Mouse (Mus musculus) cerebellum, adult 11 months (tissue): ENCODE results near the gene Spock1.

ENCODE experiments used
- DNase-seq: peaks from one replicate; pipeline ENCODE4 v3.0.0; 2022

Gene Spock1

DNA sequence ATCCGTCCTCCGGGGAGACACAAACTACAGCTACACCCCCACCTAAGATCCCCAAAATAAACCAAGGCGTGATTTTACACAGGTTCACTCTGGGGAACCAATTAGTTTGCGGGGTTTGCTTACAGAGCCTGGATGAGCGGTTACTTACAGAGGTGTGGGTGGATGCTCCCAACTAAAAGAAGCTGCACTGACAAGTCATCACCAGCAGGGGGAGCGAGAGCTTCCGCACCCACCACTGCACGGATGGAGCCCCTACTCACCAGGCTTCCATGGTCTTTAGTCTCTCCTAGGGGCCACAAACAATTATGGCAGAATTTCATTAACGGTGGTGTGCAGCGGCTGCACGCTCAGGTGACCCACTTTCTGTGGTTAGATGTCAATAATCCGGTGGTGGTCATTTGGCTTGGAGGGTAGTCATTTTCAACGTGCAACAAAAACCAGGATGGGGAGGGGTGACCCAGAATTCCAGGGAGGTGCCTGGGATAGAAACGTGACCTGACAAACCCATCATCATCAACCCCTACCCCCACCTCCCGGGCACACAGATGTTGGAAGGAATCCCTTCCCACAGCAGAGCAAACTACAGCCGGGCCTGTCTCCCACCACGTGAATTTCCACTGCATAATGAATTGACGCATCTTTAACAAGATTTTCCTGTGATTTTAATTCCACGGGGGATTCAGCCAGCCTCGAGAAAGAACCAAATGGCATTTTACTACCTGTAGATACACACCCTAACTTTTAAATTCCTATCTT, 186.4 kb downstream of the Spock1 start:
- DNase-seq: peak; percentile 62

DNA sequence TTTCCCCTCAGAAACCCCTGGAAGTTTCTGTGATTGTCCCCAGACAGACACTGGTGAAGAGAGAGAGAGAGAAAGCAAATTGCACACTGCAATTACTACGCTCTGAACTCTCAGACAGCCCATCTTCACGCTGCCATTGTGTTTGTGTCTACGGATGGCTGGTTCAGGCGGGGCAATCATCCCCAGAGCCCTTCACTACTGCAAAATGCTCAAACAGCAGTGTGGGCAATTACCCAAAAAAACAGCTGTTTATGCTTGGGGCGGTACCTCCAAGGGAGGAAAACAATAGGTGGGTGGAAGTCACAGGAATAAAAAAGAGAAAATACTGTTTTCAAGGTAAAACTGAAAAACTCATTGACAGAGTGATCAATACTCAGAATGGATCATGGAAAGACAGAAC, 190.0 kb downstream of the Spock1 start:
- DNase-seq: no peak

DNA sequence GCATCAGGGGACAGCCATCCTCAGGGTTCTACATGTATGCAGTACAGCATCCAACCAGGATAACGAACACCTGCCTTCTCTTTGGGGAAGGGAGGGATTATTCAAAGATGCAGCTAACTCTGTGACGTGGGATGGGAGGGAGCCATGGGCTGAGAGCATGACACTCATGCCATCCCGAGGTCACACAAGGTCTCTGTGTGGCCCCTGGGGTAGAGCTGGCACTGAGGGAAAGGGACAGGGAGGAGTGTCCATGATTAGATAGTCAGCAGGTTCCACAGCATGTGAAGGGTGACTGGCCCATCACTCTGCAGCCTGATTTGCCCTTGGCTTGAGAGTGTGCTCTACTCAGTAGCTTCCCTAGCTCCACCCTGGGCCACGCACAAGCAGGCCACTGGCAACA, 195.2 kb downstream of the Spock1 start:
- DNase-seq: no peak

DNA sequence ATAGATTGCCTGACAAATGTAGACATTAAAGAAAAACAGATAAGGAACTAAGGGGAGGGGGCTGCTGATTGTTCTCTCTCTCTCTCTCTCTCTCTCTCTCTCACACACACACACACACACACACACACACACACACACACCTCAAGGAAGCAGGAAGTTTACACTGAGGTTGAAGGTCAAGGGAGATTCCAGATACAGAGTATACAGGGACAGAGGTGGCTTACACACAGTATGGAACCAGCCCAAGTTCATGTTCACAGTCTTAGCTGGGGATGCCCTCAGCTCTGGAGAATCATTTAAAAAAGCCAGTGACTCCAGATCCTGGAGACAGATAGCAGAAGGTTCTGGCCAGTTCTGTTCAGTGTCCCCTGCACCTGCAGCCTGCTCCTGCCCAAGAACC, 199.7 kb downstream of the Spock1 start:
- DNase-seq: no peak

DNA sequence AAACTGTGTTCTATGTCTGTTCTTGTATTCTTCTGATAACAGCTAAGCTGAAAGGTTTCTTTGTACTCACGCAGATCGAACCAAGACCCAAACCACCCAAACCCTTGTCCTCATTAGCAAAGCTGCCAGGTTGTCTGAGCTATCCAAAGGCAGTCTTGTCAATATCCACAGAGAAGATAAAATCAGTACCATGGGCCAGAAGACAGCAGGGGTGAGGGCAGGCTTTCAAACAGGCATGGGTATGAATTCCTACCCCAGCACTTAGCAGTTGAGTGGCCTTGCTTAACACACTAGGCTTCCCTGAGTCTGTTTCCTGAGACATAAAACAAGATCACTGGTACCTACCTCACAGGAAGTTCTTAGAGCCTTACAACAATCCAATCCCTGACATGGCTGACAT, 205.2 kb downstream of the Spock1 start:
- DNase-seq: no peak

DNA sequence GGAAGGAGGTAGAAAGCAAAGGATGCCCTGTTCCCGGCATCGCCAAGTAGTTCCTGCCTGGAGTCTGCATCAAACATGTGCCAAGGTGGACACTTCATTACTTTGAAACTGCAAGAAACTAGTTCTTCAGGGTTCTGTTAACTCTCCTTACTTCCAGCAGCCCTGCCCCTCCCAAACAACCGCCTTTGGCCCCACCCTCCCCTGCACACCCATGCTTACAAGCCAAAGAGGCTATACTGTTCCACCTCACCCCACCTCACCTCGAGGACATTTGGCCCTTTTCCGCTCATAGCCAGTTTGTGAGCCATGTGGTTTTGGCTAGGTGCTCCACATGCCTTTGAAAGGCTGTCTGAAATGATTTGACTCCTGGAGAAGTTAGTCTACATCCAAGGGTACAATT, 211.4 kb downstream of the Spock1 start:
- no peak for DNase-seq

DNA sequence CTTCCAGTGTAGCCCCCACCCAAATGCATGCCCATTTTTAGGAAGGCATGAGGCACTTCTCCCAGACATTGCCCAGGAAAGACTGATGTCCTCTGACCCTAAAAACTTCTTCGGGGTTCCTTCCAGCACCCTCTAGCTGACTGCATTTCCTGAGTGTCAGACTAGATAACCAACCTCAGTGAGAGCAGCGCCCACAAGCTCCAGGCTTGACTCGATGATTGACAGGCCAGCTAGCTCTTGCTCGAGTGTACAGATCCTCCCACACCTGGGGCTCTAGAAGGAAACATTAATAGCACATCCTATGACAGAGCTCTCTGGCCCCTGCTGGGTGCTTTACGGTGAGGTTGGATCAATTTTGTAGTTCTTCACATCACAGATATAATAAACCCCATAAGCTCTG, 219.2 kb downstream of the Spock1 start:
- DNase-seq: no peak

DNA sequence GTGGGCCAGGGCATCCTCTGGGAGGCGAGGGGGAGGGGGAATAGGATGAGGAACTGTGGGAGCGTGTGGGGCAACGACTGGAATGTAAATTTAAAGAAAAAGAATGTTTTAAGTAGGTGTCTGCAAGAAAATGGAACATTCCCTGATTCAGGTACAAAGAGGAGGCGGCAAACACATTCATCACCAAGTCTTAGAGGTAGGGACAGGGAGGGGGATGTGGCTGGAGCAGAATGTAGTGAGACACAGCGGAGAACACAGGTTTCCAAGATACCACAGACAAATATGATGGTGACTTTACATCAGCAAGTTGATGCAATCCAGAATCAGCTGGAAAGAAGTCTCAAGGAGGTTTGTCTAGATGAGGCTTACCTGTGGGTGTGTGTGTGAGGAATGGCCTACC, 221.7 kb downstream of the Spock1 start:
- DNase-seq: no peak

DNA sequence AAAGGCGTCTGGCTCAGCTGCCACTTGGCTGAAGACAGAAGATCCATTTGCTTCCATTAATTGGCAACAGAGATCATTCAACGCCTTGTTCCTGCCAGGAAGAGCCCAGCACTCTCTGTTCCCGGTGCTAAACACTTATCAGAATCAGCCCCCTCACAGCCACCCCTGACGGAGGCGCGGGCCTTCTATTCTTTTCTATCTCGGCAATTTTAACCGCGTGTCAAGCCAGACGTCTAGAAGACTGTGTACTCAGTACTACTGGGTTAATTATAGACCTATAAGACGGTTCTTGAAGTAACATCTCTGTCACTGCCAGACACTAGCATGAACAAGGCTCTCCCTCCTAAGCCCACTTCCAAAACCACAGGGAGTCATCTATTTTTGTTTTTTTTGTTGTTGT, 222.9 kb downstream of the Spock1 start:
- no peak for DNase-seq

DNA sequence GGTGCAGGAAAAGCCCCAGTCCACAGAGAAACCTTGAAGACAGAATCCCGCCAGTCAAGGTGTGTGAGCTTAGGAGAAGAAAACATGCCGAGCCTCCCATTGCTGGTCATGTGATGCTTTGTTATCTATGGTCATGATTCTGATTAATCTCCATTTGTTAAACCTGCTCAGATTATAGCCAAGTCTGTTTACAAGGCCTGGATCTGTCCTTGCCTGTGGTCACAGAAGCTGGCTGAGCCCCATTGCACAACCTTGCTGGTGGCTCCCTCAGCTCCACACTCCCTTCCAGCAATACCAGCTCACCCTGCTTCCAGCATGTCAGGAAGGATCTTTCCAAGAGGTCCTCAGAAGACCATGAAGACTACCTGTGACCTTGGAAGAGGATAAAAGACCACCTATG, 228.5 kb downstream of the Spock1 start:
- DNase-seq: no peak

DNA sequence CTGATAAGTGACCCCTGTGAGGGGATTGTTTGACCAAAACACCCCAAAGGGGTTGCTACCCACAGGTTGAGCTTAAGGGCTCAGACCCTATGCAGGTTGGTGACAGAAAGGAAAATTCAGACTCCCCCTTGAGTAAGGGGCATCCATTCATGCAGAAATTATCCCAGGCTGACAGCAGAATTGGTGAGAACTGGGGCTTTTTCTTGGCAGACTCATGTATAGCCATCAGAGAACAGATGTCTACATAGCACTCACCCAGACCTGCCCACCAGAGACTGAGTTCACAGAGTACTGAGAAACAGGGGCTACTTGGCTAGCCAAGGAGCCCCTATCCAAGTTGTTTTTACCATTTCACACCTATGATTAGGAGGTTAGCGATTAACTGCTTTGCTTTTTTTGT, 231.3 kb downstream of the Spock1 start:
- DNase-seq: no peak

DNA sequence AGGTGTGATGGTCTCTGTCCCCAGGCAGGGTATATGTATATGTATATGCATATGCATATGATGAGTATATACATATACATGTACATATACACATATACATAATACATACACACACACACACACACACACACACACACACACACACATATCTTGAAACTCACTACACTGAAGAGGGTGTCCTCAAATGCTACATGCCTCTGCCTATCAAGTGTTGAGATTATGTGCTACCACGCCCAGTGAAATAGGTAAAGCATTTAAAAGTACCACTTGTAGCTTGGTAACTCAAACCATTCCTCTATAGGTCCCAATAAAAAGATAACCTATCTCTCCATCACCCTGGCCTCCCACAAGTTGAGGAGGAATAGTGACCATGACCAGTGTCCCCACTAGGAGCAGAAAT, 234.7 kb downstream of the Spock1 start:
- DNase-seq: no peak

DNA sequence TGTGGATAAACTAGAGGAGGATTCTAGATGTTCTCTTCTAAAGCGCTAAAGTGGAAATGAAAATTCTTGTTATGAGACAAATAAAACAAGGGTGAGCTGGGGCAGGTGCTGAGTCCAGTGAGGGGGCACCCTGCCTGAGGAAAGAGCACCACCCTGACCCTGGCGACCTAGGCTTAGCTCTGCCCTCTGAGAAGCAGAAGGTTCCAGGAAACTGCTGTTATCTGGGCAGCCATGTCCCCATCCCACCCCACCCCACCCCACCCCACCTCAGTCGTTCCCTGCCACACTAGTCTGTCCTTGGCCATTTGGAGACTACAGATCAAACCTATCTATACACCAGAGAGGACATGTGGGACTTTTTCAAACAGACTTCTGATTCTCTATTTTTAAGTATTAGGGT, 235.4 kb downstream of the Spock1 start:
- no peak for DNase-seq

DNA sequence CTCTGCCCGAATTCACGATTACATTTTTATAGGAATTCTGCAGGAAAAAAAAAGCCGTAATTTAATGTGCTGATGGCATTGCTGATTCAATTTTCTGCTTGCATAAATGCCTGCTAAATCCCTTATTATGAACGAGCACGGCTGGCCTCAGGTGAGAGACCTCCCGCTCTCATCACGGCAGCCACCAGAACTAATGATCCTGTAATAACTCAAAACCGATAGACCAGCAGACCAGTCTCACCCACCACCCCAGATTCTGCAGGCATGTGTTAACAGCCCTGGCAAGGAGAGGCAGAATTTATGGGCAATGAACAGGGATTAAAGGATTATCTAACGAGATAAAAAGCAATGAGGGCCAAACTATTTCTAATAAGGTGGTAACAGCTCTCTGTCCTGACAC, 236.2 kb downstream of the Spock1 start:
- no peak for DNase-seq

DNA sequence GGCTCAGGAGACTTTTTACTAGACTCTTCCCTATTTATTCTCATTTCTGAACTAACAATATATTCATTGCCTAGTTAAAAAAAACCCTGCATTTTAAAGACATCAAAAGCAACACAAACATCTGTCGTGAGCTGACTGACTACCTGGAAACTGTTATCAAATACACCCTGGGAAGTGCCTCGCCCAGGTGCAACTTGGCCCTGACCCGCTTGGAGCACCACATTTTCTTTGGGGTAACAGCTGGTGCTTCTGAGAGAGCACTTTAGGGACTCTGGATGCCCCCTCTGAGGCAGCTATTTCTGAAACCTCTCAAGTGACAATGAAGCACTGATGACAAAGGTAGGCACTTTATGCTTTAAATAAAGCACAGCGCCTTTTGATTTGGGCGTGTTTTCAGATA, 236.8 kb downstream of the Spock1 start:
- no peak for DNase-seq

DNA sequence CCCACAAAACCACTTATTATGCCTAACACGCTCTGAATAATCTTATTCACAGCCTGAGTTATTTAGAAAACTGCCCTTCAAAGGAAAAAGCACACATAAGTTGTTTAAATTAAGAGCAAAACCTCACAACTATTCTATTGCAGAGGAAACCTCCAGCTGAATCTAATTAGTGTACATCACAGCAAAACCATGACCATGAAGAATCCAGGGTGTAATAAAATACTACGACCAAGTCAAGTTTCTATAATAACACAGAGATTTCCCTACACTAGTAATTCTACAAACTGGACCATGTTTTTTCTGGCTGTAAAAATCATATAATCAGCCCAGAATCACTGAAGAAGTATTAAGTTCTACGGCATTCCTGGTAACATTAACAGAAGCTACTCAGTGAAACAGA, 240.5 kb downstream of the Spock1 start:
- DNase-seq: no peak

DNA sequence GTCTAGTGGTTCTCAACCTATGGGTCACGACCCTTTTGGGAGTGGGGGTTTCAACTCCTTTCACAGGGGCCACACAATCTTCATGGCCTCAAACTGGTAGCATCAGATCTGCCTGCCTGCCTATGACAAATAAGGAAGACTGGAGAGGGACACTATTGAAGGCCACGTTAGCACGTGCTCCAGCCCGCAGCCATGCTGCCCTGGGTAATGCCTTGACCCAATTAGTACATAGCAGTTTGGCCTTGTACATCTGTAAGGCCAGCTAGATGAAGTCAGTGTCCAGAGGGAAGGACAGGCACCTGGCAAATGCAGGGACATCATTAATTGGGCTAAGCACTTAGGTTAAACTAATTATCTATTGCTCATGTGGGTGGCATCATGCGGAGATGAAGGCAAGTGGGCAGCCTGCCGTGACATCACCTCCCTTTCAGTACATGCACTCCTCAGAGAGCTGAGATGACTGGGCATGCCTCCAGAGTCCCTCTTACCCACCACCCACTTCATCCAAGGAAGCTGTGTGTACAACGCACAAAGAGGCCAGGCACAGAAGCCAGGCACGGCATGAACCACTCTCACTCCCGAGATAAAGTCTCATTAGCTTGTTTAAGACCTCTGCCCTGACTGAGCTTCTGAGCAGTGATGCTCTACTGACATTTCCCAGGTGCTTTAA, 241.8 kb downstream of the Spock1 start:
- no peak for DNase-seq

DNA sequence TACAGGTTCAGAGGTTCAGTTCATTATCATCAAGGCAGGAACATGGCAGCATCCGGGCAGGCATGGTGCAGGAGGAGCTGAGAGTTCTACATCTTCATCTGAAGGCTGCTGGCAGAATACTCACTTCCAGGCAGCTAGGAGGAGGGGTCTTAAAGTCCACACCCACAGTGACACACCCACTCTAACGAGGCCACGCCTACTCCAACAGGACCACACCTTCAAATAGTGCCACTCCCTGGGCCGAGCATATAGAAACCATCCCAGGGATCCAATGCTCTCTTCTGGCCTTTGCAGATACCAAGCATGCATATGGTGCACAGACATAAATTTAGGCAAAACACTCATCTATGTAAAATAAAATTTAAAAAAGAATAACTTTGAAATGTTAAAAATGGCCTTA, 245.6 kb downstream of the Spock1 start:
- no peak for DNase-seq

DNA sequence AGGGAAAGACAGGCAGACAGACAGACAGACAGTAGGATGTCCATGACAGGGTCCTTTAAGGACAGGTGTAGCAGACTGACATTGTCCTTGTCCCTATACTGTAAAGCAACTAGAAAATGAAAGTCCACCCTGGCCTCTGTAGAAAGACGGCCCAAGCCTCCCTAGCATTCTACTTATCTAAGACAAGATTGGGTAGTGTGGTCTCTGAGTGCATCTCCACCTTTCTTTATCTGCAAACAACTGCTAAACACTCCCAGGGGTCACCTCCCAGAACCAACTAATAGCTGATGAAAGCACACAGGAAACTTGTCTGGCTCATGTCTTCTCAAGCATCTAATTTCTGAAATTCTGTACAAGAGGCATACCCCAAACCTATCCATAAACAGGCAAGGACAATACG, 247.6 kb downstream of the Spock1 start:
- no peak for DNase-seq

DNA sequence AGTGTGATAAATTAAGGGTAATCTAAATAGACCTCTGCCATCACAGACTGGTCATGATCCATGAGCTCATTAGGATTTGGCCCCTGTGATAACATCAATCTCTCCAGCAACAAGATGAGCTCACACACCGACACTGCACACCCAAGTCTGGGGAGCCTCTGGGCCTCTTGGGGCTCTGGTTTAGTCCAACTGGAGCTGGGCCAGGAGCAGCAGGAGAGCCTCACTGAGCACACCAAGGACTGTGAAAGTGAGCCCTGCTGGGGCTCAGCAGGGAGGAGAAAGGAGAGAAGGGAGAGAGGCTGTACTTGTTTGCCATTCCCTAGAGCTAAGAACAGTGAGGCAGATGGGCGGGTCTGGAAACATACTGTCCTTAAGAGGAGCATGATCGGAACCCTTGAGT, 248.3 kb downstream of the Spock1 start:
- DNase-seq: no peak

DNA sequence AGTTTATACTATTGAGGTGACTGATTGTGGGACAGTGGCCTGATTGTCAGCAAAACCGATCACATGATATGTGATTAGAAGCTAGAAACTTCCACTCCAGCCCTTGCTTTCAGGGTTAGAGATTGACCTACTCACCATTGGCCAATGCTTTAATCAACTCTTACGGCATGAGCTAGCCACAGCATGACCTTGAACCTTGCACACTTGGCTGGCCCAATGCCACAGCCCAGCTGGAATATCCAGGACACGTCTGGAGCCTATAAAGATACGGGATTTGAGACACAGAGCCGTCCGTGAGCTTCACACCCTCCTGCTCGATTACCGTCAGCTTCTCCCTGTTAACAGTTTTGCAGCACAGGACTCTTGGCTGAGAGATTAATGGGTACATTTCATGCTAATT, 251.5 kb downstream of the Spock1 start:
- no peak for DNase-seq

DNA sequence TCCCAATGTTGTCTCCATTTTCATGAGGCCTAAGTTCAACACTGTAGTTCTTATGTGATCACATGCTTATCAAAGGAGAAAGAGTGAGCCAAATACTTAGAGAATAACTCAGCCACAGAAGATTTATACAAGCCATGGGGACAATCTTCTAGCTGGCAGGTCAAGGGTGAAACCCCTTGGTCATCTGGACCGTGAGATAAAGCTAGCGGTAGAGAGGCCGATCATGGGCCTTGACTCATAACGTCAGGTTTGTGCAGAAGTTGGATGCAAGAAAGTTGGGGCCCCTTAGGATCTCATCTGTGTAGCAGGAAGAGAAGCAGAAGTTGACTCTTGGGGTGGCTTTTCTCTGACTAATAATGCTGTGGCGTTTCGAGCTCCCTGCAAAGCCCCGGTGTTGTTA, 253.8 kb downstream of the Spock1 start:
- DNase-seq: no peak

DNA sequence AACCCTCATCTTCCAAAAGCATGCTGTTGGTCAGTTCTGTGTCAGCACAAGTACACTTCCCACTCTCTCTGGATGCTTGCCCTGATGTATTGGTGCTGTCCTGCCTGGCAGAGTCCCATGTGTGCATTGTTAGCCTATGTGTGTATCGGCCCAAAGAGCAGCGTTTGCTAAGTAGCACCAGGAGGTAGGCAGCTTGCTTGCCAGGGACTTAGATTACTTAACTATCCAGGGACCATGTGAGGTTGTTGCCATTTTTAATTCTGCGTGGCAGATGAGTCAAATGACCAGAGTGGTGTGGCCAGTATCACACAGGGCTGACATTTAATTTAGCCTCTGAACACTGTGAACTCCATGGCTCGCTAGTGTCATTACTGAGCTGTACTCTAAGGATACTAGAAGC, 256.9 kb downstream of the Spock1 start:
- peak; percentile 27 for DNase-seq

DNA sequence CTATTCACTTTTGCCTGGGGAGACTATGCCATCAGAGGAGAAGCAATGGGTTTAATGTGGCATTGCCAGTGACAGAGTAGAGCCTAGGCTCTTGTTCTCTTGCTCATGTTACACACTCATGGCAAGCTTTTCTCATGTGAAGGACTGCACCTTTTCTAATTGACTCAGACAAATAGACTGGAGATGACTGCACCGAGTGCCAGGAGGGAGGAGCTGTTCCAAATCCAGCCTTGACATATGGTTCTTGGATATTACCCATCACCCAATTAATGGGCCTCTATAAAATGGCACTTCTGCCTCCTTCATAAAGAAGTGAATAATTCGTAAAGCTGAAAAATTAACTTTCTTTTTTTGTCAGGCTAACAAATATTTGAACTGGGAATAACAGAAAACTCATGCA, 259.3 kb downstream of the Spock1 start:
- DNase-seq: no peak

DNA sequence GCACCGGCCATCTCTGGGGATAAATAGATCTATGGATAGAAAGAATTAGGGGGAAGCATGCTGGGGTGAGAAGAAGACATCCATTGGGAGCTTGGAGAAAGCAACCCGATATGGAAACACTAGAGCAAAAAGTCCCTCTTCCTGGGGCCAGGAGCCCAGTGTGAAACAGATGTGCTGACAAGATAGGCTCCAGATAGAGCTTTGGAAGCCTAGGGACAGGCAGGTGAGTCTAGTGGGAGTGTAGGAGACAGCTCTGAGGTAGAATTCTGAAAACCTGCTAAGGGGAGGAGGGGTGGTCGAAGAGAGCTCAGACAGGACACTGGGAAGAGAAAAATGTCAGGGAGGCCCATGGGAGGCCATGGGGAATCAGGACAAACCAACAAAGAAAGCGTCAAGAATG, 260.7 kb downstream of the Spock1 start:
- no peak for DNase-seq
